Mouse (Mus musculus): Measurements from ENCODE around the gene Hpf1. TPM values are rescaled to one million over a fixed set of nuclear protein-coding genes. Genes with fewer than 3 reads are reported as not detected.

The Hpf1 gene
- polyA plus RNA-seq, 1 experiment, result 29.0 TPM

DNA sequence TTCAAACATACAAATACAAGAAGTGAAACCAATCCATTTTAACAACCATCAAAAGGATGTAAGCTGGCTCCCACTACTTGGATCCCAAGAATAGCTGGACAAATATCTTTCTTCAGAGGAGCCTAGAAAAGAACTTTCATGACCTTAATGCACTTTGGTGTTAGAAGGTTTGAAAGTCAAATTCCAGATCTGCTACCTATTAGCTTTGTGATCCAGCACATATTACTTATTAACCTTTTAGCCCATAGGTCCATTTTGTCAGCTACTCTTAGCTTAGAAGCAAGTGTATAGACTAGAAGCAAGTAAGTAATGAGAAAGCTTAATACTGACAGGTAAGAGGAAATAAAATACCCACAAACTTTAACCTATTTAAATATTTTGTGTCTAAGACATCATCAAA, 57.3 kb downstream of the Hpf1 start:
- no peaks in the 10 kb centered on the region for H3K4me1 ChIP-seq (ENCODE audit: control insufficient read depth, insufficient read depth, insufficient read length, low read length)
- H3K27ac ChIP-seq (replicated peaks; ENCODE audit: low read depth, low read length), result no peak overlapping the region
- no peak overlapping the region for H3K4me3 ChIP-seq (ENCODE audit: insufficient read depth, low read depth, low read length)

DNA sequence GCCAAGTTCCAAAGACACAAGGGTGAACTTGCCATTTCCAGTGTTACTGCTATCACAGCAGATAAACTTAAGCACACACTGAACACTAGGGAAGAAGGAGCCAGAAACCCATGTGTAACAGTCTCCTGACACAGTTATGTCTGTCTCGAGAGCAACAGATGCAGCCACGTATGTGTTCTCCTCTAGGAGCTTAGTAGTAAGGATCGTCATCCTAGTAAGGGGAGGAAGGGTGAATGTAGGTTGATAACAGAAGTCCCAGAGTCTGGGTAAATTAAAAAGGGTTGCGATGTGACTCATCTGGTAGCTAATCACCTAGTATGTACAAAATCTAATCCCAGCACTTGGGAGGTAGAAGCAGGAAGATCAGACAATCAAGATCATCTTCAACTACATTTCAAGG, 59.6 kb downstream of the Hpf1 start:
- no peak overlapping the region for H3K27ac ChIP-seq (replicated peaks; ENCODE audit: low read depth, low read length)
- H3K4me1 ChIP-seq (ENCODE audit: control insufficient read depth, insufficient read depth, insufficient read length, low read length), result no peaks in the 10 kb centered on the region
- H3K4me3 ChIP-seq (ENCODE audit: insufficient read depth, low read depth, low read length), result no peak overlapping the region

DNA sequence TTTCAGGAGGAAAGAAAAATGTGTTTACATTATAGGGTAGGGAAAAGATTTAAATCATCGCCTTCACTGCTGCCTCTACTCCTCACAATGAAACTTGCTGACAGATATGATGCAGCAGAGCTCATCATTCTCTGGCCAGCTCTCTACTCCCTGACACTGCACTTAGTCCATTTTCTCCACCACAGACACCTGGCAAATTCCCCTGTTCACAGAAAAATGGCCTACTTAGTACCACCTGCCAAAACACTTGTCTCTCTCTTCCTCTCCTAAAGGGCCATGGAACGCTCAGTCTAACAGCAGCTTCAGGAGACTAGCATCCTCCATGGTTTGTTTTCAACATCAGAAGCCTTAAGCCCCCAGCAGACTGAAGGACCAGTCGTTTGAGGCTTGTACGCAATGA, 61.1 kb downstream of the Hpf1 start:
- Histone ChIP-seq H3K27ac (replicated peaks; ENCODE audit: low read depth, low read length) (no peak overlapping the region), H3K4me1 (ENCODE audit: control insufficient read depth, insufficient read depth, insufficient read length, low read length) (no peaks in the 10 kb centered on the region), H3K4me3 (ENCODE audit: insufficient read depth, low read depth, low read length) (no peak overlapping the region)

DNA sequence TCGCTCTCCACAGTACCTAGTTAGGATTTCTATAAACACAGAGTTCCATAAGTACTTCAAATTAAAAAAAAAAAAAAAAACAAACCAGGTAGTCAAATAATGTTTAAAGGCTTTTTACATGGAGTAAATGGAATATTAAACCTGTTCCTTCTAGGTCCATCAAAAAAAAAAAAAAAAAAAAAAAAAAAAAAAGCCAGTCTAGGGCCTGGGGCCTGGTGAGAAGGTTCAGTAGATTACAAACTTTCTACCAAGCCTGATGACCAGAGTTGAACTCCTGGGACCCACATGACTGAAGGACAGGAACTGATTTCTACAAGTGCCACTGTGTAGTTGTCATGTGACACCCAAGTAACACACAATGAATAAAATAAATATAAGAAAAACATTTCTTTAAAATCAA, 61.5 kb downstream of the Hpf1 start:
- no peak overlapping the region for H3K4me3 ChIP-seq (ENCODE audit: insufficient read depth, low read depth, low read length)
- H3K4me1 ChIP-seq (ENCODE audit: control insufficient read depth, insufficient read depth, insufficient read length, low read length), result no peaks in the 10 kb centered on the region
- no peak overlapping the region for H3K27ac ChIP-seq (replicated peaks; ENCODE audit: low read depth, low read length)

DNA sequence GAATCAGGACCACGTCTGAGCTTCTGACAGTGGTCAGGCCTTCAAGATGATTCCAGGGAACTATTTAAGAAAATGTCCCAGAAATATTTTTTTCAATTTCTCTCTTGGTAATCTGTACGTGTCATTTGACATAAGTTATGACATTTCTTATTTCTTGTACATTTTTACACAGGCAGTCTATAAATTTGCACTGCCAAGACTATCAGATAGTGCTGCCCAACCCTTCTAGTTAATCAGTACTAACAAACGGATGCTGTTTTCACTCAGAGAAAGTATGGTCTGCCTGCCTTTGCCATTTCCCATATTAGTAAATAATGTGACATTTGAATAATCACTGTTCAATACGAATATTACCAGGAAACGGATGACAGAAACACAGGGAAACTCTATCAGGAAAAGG, 62.6 kb downstream of the Hpf1 start:
- Histone ChIP-seq H3K4me3 (ENCODE audit: insufficient read depth, low read depth, low read length) (no peak overlapping the region), H3K27ac (replicated peaks; ENCODE audit: low read depth, low read length) (no peak overlapping the region), H3K4me1 (ENCODE audit: control insufficient read depth, insufficient read depth, insufficient read length, low read length) (no peaks in the 10 kb centered on the region)

DNA sequence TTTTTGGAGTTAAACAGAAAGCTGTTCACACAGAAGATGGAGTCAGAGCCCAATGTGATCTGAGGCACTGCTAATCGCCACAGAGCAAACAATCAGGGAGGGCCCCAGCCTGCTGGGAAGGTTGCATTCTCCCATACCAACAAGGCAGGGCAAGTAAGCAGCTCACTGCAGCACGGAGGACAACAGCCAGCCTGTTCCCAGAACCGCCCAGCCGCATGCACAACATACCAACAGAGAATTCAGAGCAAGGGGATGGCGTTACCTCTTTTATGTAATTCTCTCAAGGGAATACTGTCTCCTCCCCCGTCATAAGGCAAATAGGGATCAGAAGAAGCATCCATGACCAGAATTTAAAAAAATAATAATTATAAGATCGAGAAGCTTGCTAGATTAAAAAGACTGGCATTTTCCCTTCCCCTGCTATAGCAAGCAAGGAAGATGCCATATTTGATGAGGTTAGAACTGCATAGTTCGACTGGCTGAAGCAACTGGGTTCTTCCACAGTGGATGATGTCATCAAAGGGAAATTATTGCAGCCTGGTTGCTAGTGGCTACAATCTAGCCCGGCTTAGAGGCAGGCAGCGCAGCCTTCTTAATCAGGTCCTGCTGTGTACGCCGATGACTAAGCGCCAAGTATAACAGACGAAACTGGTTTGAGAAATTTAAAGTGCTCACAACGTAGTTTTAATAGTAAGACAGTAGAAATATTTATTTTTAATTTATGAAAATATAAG, 64.2 kb downstream of the Hpf1 start:
- peak overlapping the region; percentile 30 for H3K27ac ChIP-seq (replicated peaks; ENCODE audit: low read depth, low read length)
- peak overlapping the region; percentile 40 for H3K4me3 ChIP-seq (ENCODE audit: insufficient read depth, low read depth, low read length)
- H3K4me1 ChIP-seq (ENCODE audit: control insufficient read depth, insufficient read depth, insufficient read length, low read length), result no peaks in the 10 kb centered on the region

DNA sequence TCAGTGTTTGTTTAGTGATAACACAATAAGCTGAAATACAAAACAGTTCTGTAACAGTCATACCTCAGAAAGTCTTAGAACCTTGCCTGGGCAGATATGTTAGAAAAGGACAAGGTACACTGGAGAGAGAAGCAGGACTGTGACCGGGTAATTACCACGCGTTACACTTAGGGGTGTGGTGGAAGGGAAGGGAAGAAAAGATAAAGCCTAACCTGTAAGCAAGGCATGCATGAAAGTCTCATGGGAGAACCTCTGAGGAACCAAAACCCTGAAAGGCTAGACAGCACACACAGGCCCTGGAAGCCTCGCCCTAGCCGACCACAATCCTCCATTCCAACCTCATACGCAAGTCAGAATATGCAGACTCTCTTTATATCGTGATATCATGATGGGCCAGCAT, 66.6 kb downstream of the Hpf1 start:
- Histone ChIP-seq H3K4me3 (ENCODE audit: insufficient read depth, low read depth, low read length) (no peak overlapping the region), H3K27ac (replicated peaks; ENCODE audit: low read depth, low read length) (no peak overlapping the region), H3K4me1 (ENCODE audit: control insufficient read depth, insufficient read depth, insufficient read length, low read length) (no peaks in the 10 kb centered on the region)

Other genes starting within 250 kb of the Hpf1 start
- gene Clcn3, start 92.9 kb downstream of the Hpf1 start, polyA plus RNA-seq (2012; ENCODE audit: insufficient read depth, insufficient read length, missing spikeins), result 16.3 and 22.0 TPM in 2 replicates
- gene Nek1, start 102.8 kb downstream of the Hpf1 start, polyA plus RNA-seq (2012; ENCODE audit: insufficient read depth, insufficient read length, missing spikeins), result 4.9 and 6.2 TPM in 2 replicates